Mouse (Mus musculus): ENCODE data around the gene Ring1. TPM values are rescaled to one million over a fixed set of nuclear protein-coding genes. Genes with fewer than 3 reads are reported as not detected.

Ring1 gene
- polyA plus RNA-seq, 2 experiments: 7.0 to 54.0 TPM

DNA sequence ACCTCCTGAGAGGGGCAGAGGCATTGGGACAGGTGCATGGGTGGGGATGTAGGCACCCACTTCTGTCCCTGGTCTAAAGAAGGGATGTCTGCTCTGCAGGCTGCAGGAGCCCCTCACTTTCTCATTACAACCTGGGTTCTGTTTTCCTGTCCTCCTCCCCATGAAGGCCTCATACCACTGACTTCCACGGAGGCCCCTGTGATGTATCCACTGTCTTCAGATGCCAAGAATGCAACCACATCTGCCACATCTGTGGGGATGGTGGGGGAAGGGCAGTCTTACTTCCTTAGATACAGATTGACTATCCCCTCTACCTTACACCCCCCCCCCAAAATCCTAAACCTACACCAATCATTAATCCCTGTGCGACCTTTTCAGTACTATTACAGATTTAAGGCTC lies 1.7 kb upstream of the Ring1 start:
- H3K36me3 ChIP-seq (ENCODE audit: control insufficient read depth, insufficient read depth, low read length): peaks cover 41% of the 10 kb centered on the region
- H3K9ac ChIP-seq (ENCODE audit: low read depth, low read length, severe bottlenecking): no peak overlapping the region
- H3K27ac ChIP-seq (replicated peaks; ENCODE audit: low read depth, low read length): no peak overlapping the region
- no peaks in the 10 kb centered on the region for H3K27me3 ChIP-seq (ENCODE audit: control insufficient read depth, insufficient read depth, low read length)
- peaks cover 37% of the 10 kb centered on the region for H3K4me1 ChIP-seq (ENCODE audit: control insufficient read depth, insufficient read depth, low read length)
- ATAC-seq (ENCODE audit: low FRiP score, low read depth) (no peak), DNase-seq (ENCODE audit: low spot score) (no peak)
- peak overlapping the region; percentile 94; the same call in 1 of the 2 replicates for H3K4me2 ChIP-seq (replicated peaks; ENCODE audit: low read depth, low read length, severe bottlenecking)
- H3K4me3 ChIP-seq (replicated peaks; ENCODE audit: low read length): peak overlapping the region; percentile 91; the same call in 1 of the 2 replicates
- no peaks in the 10 kb centered on the region for H3K9me3 ChIP-seq (ENCODE audit: control insufficient read depth, low read length)
- no peak for TF ChIP-seq POLR2A (IDR thresholded peaks at IDR 0.05; ENCODE audit: borderline replicate concordance, extremely low read depth, insufficient read depth, insufficient read length)
- WGBS: 33% methylated on average over 2 of the region's 2 CpGs

DNA sequence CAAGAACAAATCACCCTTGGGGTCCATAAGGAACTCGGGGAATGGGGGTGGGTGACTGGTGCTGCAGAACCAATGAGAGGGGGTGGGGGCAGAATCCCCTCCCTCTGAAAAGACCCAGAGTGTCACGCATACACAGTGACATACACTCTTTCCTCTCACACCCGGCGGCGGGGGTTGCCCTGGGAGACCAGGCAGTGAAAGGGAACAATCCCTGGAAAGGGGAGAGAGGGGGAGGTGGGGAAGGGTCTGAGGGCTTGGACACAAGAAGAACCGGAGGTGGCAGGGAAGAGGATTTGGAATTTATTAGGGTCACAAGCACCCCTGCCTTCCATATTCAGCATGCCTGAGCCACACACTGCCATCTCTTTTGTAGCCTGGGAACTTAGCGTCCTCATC lies 1.3 kb upstream of the Ring1 start:
- Histone ChIP-seq H3K27ac (replicated peaks; ENCODE audit: low read depth, low read length) (no peak overlapping the region), H3K9me3 (ENCODE audit: control insufficient read depth, low read length) (no peaks in the 10 kb centered on the region), H3K9ac (ENCODE audit: low read depth, low read length, severe bottlenecking) (no peak overlapping the region), H3K4me1 (ENCODE audit: control insufficient read depth, insufficient read depth, low read length) (peaks cover 37% of the 10 kb centered on the region), H3K27me3 (ENCODE audit: control insufficient read depth, insufficient read depth, low read length) (no peaks in the 10 kb centered on the region), H3K4me3 (replicated peaks; ENCODE audit: low read length) (peak overlapping the region; percentile 91), H3K4me2 (replicated peaks; ENCODE audit: low read depth, low read length, severe bottlenecking) (peak overlapping the region; percentile 94), H3K36me3 (ENCODE audit: control insufficient read depth, insufficient read depth, low read length) (peaks cover 45% of the 10 kb centered on the region)
- ATAC-seq (ENCODE audit: low FRiP score, low read depth): no peak
- no peak for TF ChIP-seq POLR2A (IDR thresholded peaks at IDR 0.05; ENCODE audit: borderline replicate concordance, extremely low read depth, insufficient read depth, insufficient read length)
- 26% methylated on average over 7 of the region's 7 CpGs for WGBS
- no peak for DNase-seq (ENCODE audit: low spot score)

DNA sequence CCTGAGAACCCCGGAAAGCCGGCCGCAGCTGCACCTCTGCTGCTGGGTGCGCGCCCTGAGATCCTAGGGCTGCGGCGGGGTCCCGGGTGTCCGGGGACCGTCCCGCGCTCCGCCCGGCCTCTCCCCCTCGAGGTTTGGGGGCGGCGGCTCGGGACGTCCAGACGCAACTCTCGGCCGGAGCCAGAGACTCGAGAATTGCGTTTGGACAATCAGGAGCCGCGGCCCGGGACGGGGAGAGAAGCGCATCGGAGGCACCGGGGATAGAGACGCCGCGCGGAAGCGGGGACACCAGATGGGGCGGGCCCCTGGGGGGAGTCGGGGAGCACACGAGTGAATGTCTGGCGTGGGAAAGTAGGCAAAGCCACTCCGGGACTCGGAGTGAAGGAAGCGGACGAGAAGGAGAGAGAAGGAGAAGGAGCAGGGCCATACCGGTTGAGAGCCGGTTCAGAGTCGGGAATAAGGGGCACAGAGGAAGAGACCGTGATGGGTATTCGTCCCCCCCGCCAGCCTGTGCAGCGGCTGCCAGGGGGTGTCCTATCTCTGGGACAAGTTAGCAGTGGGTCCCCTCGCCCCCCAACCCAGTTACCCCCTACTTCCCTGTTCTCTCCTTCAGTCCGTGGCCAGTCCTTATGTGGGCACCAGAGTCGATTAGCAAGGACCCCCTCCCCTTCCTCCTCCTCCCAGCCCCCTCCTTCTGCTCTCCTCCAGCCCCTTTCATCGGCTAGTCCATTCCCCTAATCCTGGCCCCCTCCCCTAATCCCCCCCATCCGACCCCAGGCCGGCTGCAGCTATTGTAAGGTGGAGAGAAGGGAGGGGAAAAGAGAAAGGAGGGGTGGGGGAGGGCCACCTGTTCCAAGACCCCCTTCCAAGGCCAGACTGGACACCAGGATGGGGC lies 628 bp upstream of the Ring1 start:
- peaks cover 43% of the 10 kb centered on the region for H3K36me3 ChIP-seq (ENCODE audit: control insufficient read depth, insufficient read depth, low read length)
- no peak for TF ChIP-seq POLR2A (IDR thresholded peaks at IDR 0.05; ENCODE audit: borderline replicate concordance, extremely low read depth, insufficient read depth, insufficient read length)

DNA sequence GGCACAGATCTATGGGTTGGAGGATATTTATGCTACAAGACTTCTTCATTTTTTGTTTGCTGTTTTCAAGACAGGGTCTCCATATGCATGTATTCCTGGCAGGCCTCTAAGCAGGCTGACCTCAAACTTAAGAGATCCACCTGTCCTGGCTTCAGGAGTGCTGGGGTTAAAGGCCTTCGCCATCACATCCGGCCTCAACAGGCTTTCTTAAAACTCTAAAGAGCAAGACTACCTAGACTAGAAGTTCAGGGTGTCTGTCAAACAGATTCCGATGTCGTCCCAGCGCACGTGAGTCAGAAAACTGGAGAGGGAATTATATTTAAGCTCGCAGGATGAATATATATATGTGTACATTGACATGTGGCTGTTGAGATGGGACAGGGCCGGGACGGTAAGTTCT lies 802 bp downstream of the Ring1 start:
- no peak for ATAC-seq (ENCODE audit: low FRiP score, low read depth)
- DNase-seq (ENCODE audit: low spot score): no peak
- no peaks in the 10 kb centered on the region for H3K9me3 ChIP-seq (ENCODE audit: control insufficient read depth, low read length)
- peaks cover 28% of the 10 kb centered on the region for H3K36me3 ChIP-seq (ENCODE audit: control insufficient read depth, insufficient read depth, low read length)
- H3K9ac ChIP-seq (ENCODE audit: low read depth, low read length, severe bottlenecking): peak overlapping the region; percentile 89; the same call in 1 of the 2 replicates
- TF ChIP-seq POLR2A (IDR thresholded peaks at IDR 0.05; ENCODE audit: borderline replicate concordance, extremely low read depth, insufficient read depth, insufficient read length): no peak
- H3K4me2 ChIP-seq (replicated peaks; ENCODE audit: low read depth, low read length, severe bottlenecking): peak overlapping the region; percentile 94
- 69% methylated on average over 9 of the region's 9 CpGs for WGBS
- H3K27me3 ChIP-seq (ENCODE audit: control insufficient read depth, insufficient read depth, low read length): no peaks in the 10 kb centered on the region
- no peak overlapping the region for H3K27ac ChIP-seq (replicated peaks; ENCODE audit: low read depth, low read length)
- peak overlapping the region; percentile 91 for H3K4me3 ChIP-seq (replicated peaks; ENCODE audit: low read length)
- peaks cover 27% of the 10 kb centered on the region for H3K4me1 ChIP-seq (ENCODE audit: control insufficient read depth, insufficient read depth, low read length)

More for the DNA sequence above, 628 bp upstream of the Ring1 start:
- WGBS: 3% methylated on average over 36 of the region's 57 CpGs
- DNase-seq (ENCODE audit: low spot score) (no peak), ATAC-seq (ENCODE audit: low FRiP score, low read depth) (peak; percentile 1; the same call in 1 of the 2 replicates)
- H3K4me2 ChIP-seq (replicated peaks; ENCODE audit: low read depth, low read length, severe bottlenecking): peak overlapping the region; percentile 94
- no peaks in the 10 kb centered on the region for H3K27me3 ChIP-seq (ENCODE audit: control insufficient read depth, insufficient read depth, low read length)
- peak overlapping the region; percentile 92 for H3K27ac ChIP-seq (replicated peaks; ENCODE audit: low read depth, low read length)
- peak overlapping the region; percentile 89 for H3K9ac ChIP-seq (ENCODE audit: low read depth, low read length, severe bottlenecking)
- H3K9me3 ChIP-seq (ENCODE audit: control insufficient read depth, low read length): no peaks in the 10 kb centered on the region
- peaks cover 33% of the 10 kb centered on the region for H3K4me1 ChIP-seq (ENCODE audit: control insufficient read depth, insufficient read depth, low read length)
- H3K4me3 ChIP-seq (replicated peaks; ENCODE audit: low read length): peak overlapping the region; percentile 91

DNA sequence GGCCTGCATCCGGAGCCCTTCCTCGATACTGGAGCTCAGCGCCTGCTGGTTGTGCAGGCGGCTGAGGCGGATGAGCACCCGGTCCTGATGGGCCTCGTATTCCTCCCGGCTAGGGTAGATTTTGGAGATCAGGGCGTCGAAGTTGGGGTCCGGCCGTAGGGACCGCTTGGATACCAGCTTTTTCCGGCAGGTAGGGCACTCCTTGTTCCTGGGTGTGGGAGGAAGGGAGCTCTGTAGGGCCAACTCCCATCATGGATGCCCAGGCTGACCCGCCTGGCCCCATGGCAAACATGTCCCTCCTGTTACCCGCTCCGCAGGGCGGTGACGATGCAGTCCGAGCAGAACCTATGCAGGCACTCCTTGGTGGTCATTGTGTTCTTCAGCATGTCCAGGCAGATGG lies 1.5 kb downstream of the Ring1 start:
- peaks cover 27% of the 10 kb centered on the region for H3K4me1 ChIP-seq (ENCODE audit: control insufficient read depth, insufficient read depth, low read length)
- no peaks in the 10 kb centered on the region for H3K27me3 ChIP-seq (ENCODE audit: control insufficient read depth, insufficient read depth, low read length)
- H3K4me2 ChIP-seq (replicated peaks; ENCODE audit: low read depth, low read length, severe bottlenecking): no peak overlapping the region
- no peak for TF ChIP-seq POLR2A (IDR thresholded peaks at IDR 0.05; ENCODE audit: borderline replicate concordance, extremely low read depth, insufficient read depth, insufficient read length)
- DNase-seq (ENCODE audit: low spot score) (no peak), ATAC-seq (ENCODE audit: low FRiP score, low read depth) (no peak)
- H3K27ac ChIP-seq (replicated peaks; ENCODE audit: low read depth, low read length): no peak overlapping the region
- H3K9ac ChIP-seq (ENCODE audit: low read depth, low read length, severe bottlenecking): no peak overlapping the region
- H3K4me3 ChIP-seq (replicated peaks; ENCODE audit: low read length): no peak overlapping the region
- WGBS: 95% methylated on average over 20 of the region's 20 CpGs
- H3K36me3 ChIP-seq (ENCODE audit: control insufficient read depth, insufficient read depth, low read length): peaks cover 22% of the 10 kb centered on the region; the same call in 1 of the 2 replicates
- no peaks in the 10 kb centered on the region for H3K9me3 ChIP-seq (ENCODE audit: control insufficient read depth, low read length)

Measured in limb, embryonic 14.5 days (tissue).